Mouse (Mus musculus): ENCODE data around the gene Ttll13.

DNA sequence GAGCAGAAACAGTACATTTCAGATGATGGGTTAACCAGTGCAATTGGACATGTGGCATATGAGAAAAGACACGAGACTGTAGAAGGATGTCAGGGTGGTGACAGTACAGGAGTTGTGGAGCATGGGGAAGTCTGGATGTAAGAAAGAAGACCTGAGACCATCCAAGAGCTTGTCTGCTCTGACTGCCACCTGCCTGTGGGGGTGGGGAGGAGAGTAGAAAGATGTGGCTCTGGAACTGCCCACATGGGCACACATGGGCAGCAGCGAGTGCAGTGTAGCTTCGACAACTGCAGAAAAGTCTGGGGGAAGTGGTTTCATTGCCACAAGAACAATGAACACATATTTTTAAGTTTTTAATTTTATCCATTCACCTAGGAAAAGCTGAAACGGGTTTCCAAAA is 48.8 kb upstream of the Ttll13 start:
- TF ChIP-seq CTCF (IDR thresholded peaks at IDR 0.05; ENCODE audit: low read depth), result peak; percentile 39
- TF ChIP-seq EP300 (IDR thresholded peaks at IDR 0.05; ENCODE audit: low read depth), result no peak

Measured in liver, postnatal 0 days (tissue).